Mouse (Mus musculus): ENCODE measurements around the gene Fxr2. TPM values are rescaled to one million over a fixed set of nuclear protein-coding genes. Genes with fewer than 3 reads are reported as not detected.
"Not testable (repeated sequence)": the region's sequence is repeated elsewhere in the genome, so short reads cannot be mapped to it uniquely, and the experiment has no call there.

The Fxr2 gene
- polyA plus RNA-seq, 1 experiment from 2014 or later = 31.3 TPM

GRCm38 (mm10) chr11:69605726-69606490 lies 26.9 kb upstream of the Fxr2 start, which contains the start of gene Atp1b2:
TSS of gene Atp1b2 (minus strand) at chr11:69605942.
- 4% methylated on average over 32 of the region's 32 CpGs for WGBS
- ATAC-seq (ENCODE audit: low FRiP score) = peak; percentile 89

GRCm38 (mm10) chr11:69606491-69606795 lies 26.3 kb upstream of the Fxr2 start:
- H3K4me2 ChIP-seq (replicated peaks; ENCODE audit: low read depth, low read length) = peak overlapping the region; percentile 100
- no peak for DNase-seq (ENCODE audit: low spot score)
- H3K9me3 ChIP-seq (ENCODE audit: control insufficient read depth, low read length) = no peaks in the 10 kb centered on the region
- H3K36me3 ChIP-seq (ENCODE audit: control insufficient read depth, insufficient read depth, low read length) = no peaks in the 10 kb centered on the region
- no peak overlapping the region; the same call in 1 of the 2 replicates for H3K4me3 ChIP-seq (ENCODE audit: low read depth, low read length)
- H3K27me3 ChIP-seq (ENCODE audit: control insufficient read depth, insufficient read depth, low read length) = peaks cover 5% of the 10 kb centered on the region; the same call in 1 of the 2 replicates
- no peak for ATAC-seq (ENCODE audit: low FRiP score)
- H3K27ac ChIP-seq (ENCODE audit: low read depth, low read length) = no peak overlapping the region
- 75% methylated on average over 2 of the region's 2 CpGs for WGBS
- no peak overlapping the region for H3K9ac ChIP-seq (ENCODE audit: low read depth, low read length)
- H3K4me1 ChIP-seq (replicated peaks; ENCODE audit: control insufficient read depth, insufficient read depth, low read length) = peaks cover 4% of the 10 kb centered on the region; the same call in 1 of the 2 replicates

More at GRCm38 (mm10) chr11:69605726-69606490, 26.9 kb upstream of the Fxr2 start, which contains the start of gene Atp1b2:
- peak; percentile 80 for DNase-seq (ENCODE audit: low spot score)
- Histone ChIP-seq H3K36me3 (ENCODE audit: control insufficient read depth, insufficient read depth, low read length) (no peaks in the 10 kb centered on the region), H3K27me3 (ENCODE audit: control insufficient read depth, insufficient read depth, low read length) (peaks cover 5% of the 10 kb centered on the region; the same call in 1 of the 2 replicates), H3K4me3 (ENCODE audit: low read depth, low read length) (peak within 1 kb of the TSS; percentile 60), H3K9ac (ENCODE audit: low read depth, low read length) (peak within 1 kb of the TSS; percentile 52), H3K9me3 (ENCODE audit: control insufficient read depth, low read length) (no peaks in the 10 kb centered on the region), H3K27ac (ENCODE audit: low read depth, low read length) (no peak within 1 kb of the TSS), H3K4me2 (replicated peaks; ENCODE audit: low read depth, low read length) (peak within 1 kb of the TSS; percentile 100), H3K4me1 (replicated peaks; ENCODE audit: control insufficient read depth, insufficient read depth, low read length) (peaks cover 4% of the 10 kb centered on the region; the same call in 1 of the 2 replicates)

GRCm38 (mm10) chr11:69606832-69607231 lies 26.0 kb upstream of the Fxr2 start:
- H3K9me3 ChIP-seq (ENCODE audit: control insufficient read depth, low read length) = no peaks in the 10 kb centered on the region
- ATAC-seq (ENCODE audit: low FRiP score) = no peak
- H3K4me1 ChIP-seq (replicated peaks; ENCODE audit: control insufficient read depth, insufficient read depth, low read length) = peaks cover 4% of the 10 kb centered on the region; the same call in 1 of the 2 replicates
- H3K27me3 ChIP-seq (ENCODE audit: control insufficient read depth, insufficient read depth, low read length) = peaks cover 5% of the 10 kb centered on the region; the same call in 1 of the 2 replicates
- no peak overlapping the region for H3K4me2 ChIP-seq (replicated peaks; ENCODE audit: low read depth, low read length)
- WGBS = 77% methylated on average over 2 of the region's 2 CpGs
- no peak overlapping the region for H3K4me3 ChIP-seq (ENCODE audit: low read depth, low read length)
- no peak for DNase-seq (ENCODE audit: low spot score)
- no peak overlapping the region for H3K27ac ChIP-seq (ENCODE audit: low read depth, low read length)
- no peak overlapping the region for H3K9ac ChIP-seq (ENCODE audit: low read depth, low read length)
- H3K36me3 ChIP-seq (ENCODE audit: control insufficient read depth, insufficient read depth, low read length) = no peaks in the 10 kb centered on the region

- Histone ChIP-seq H3K9me3 (ENCODE audit: control insufficient read depth, low read length) (no peaks in the 10 kb centered on the region), H3K27me3 (ENCODE audit: control insufficient read depth, insufficient read depth, low read length) (peaks cover 5% of the 10 kb centered on the region; the same call in 1 of the 2 replicates), H3K4me3 (ENCODE audit: low read depth, low read length) (no peak overlapping the region), H3K36me3 (ENCODE audit: control insufficient read depth, insufficient read depth, low read length) (no peaks in the 10 kb centered on the region), H3K27ac (ENCODE audit: low read depth, low read length) (no peak overlapping the region), H3K4me1 (replicated peaks; ENCODE audit: control insufficient read depth, insufficient read depth, low read length) (peaks cover 5% of the 10 kb centered on the region), H3K9ac (ENCODE audit: low read depth, low read length) (no peak overlapping the region), H3K4me2 (replicated peaks; ENCODE audit: low read depth, low read length) (no peak overlapping the region)
- ATAC-seq (ENCODE audit: low FRiP score) (no peak), DNase-seq (ENCODE audit: low spot score) (no peak)
- 96% methylated on average over 3 of the region's 3 CpGs for WGBS
Observed at GRCm38 (mm10) chr11:69608525-69608924, 24.3 kb upstream of the Fxr2 start.

GRCm38 (mm10) chr11:69609416-69609815 lies 23.4 kb upstream of the Fxr2 start:
- Histone ChIP-seq H3K36me3 (ENCODE audit: control insufficient read depth, insufficient read depth, low read length) (no peaks in the 10 kb centered on the region), H3K4me3 (ENCODE audit: low read depth, low read length) (no peak overlapping the region), H3K27me3 (ENCODE audit: control insufficient read depth, insufficient read depth, low read length) (peaks cover 3% of the 10 kb centered on the region; the same call in 1 of the 2 replicates), H3K4me1 (replicated peaks; ENCODE audit: control insufficient read depth, insufficient read depth, low read length) (peaks cover 6% of the 10 kb centered on the region), H3K9me3 (ENCODE audit: control insufficient read depth, low read length) (no peaks in the 10 kb centered on the region), H3K9ac (ENCODE audit: low read depth, low read length) (no peak overlapping the region), H3K4me2 (replicated peaks; ENCODE audit: low read depth, low read length) (no peak overlapping the region), H3K27ac (ENCODE audit: low read depth, low read length) (no peak overlapping the region)
- no peak for ATAC-seq (ENCODE audit: low FRiP score)
- no peak for DNase-seq (ENCODE audit: low spot score)
- WGBS = 57% methylated on average over 7 of the region's 7 CpGs

GRCm38 (mm10) chr11:69610899-69611298 lies 21.9 kb upstream of the Fxr2 start:
- no peak overlapping the region for H3K4me3 ChIP-seq (ENCODE audit: low read depth, low read length)
- H3K36me3 ChIP-seq (ENCODE audit: control insufficient read depth, insufficient read depth, low read length) = no peaks in the 10 kb centered on the region
- no peak overlapping the region for H3K9ac ChIP-seq (ENCODE audit: low read depth, low read length)
- peaks cover 3% of the 10 kb centered on the region; the same call in 1 of the 2 replicates for H3K4me1 ChIP-seq (replicated peaks; ENCODE audit: control insufficient read depth, insufficient read depth, low read length)
- DNase-seq (ENCODE audit: low spot score) (no peak), ATAC-seq (ENCODE audit: low FRiP score) (no peak)
- H3K27ac ChIP-seq (ENCODE audit: low read depth, low read length) = no peak overlapping the region
- H3K9me3 ChIP-seq (ENCODE audit: control insufficient read depth, low read length) = no peaks in the 10 kb centered on the region
- H3K4me2 ChIP-seq (replicated peaks; ENCODE audit: low read depth, low read length) = no peak overlapping the region
- 62% methylated on average over 4 of the region's 4 CpGs for WGBS
- H3K27me3 ChIP-seq (ENCODE audit: control insufficient read depth, insufficient read depth, low read length) = no peaks in the 10 kb centered on the region

- no peak overlapping the region for H3K27ac ChIP-seq (ENCODE audit: low read depth, low read length)
- peak overlapping the region; percentile 10; the same call in 1 of the 2 replicates for H3K4me3 ChIP-seq (ENCODE audit: low read depth, low read length)
- H3K9ac ChIP-seq (ENCODE audit: low read depth, low read length) = 0 out of 2 replicates have a peak overlapping the region, but pooled peaks have one; percentile 19
- H3K27me3 ChIP-seq (ENCODE audit: control insufficient read depth, insufficient read depth, low read length) = no peaks in the 10 kb centered on the region
- 7% methylated on average over 19 of the region's 19 CpGs for WGBS
- ATAC-seq (ENCODE audit: low FRiP score) (no peak), DNase-seq (ENCODE audit: low spot score) (peak; percentile 89)
- peaks cover 3% of the 10 kb centered on the region; the same call in 1 of the 2 replicates for H3K4me1 ChIP-seq (replicated peaks; ENCODE audit: control insufficient read depth, insufficient read depth, low read length)
- H3K36me3 ChIP-seq (ENCODE audit: control insufficient read depth, insufficient read depth, low read length) = no peaks in the 10 kb centered on the region
- H3K9me3 ChIP-seq (ENCODE audit: control insufficient read depth, low read length) = no peaks in the 10 kb centered on the region
- 0 out of 2 replicates have a peak overlapping the region, but pooled peaks have one; percentile 7 for H3K4me2 ChIP-seq (replicated peaks; ENCODE audit: low read depth, low read length)
Observed at GRCm38 (mm10) chr11:69613553-69614256, 19.1 kb upstream of the Fxr2 start.

GRCm38 (mm10) chr11:69614257-69614588 lies 18.6 kb upstream of the Fxr2 start:
- WGBS = 52% methylated on average over 11 of the region's 11 CpGs

More at GRCm38 (mm10) chr11:69614257-69614588, 18.6 kb upstream of the Fxr2 start:
- not testable (repeated sequence) for ATAC-seq (ENCODE audit: low FRiP score); H3K4me2 ChIP-seq (replicated peaks; ENCODE audit: low read depth, low read length); H3K9me3 ChIP-seq (ENCODE audit: control insufficient read depth, low read length); H3K4me1 ChIP-seq (replicated peaks; ENCODE audit: control insufficient read depth, insufficient read depth, low read length); H3K36me3 ChIP-seq (ENCODE audit: control insufficient read depth, insufficient read depth, low read length); H3K9ac ChIP-seq (ENCODE audit: low read depth, low read length); H3K4me3 ChIP-seq (ENCODE audit: low read depth, low read length); DNase-seq (ENCODE audit: low spot score); H3K27me3 ChIP-seq (ENCODE audit: control insufficient read depth, insufficient read depth, low read length); H3K27ac ChIP-seq (ENCODE audit: low read depth, low read length)
